In genomic region chr5:130139393-130139792, GRCm38 (mm10) we compare ENCODE assay signal across 9 mouse cellular contexts. TPM values are rescaled to one million over a fixed set of nuclear protein-coding genes. Genes with fewer than 3 reads are reported as not detected.
DNase-seq lines count a peak whose midpoint lies in the region; ATAC-seq and TF ChIP-seq lines count a peak whose summit lies in the region.
"Had no signal": no experiment of that assay in that cellular context is flagged by ENCODE, and none has a peak within 500 bp of the region (broad histone marks: within the 10 kb centered on the region; RNA-seq: fewer than 3 reads in every experiment).

No protein-coding gene starts in this region.

- ATAC-seq in intestine, postnatal 0 days = no peak
- no peak for ATAC-seq in intestine, embryonic 16.5 days
- no peak for ATAC-seq in embryonic facial prominence, embryonic 11.5 days (replicated peaks; ENCODE audit: insufficient number of reproducible peaks, low FRiP score, low TSS enrichment, low read depth)
- ATAC-seq in neural tube, embryonic 13.5 days (ENCODE audit: low read depth) = peak; percentile 20; the same call in 1 of the 2 replicates

- no peak overlapping the region for H3K4me3 ChIP-seq in intestine, postnatal 0 days (ENCODE audit: low read depth, low read length)
- no peak overlapping the region for H3K4me3 ChIP-seq in intestine, embryonic 16.5 days (ENCODE audit: low read length)
- no peak overlapping the region for H3K4me3 ChIP-seq in embryonic facial prominence, embryonic 11.5 days (ENCODE audit: low read depth, low read length)
- H3K4me3 ChIP-seq in neural tube, embryonic 13.5 days = no peak overlapping the region
- no peak overlapping the region for H3K4me3 ChIP-seq in thymus, adult 2 months (ENCODE audit: control insufficient read depth, insufficient read depth, low read length)
- H3K4me3 ChIP-seq: embryonic facial prominence, embryonic 13.5 days had no signal

- peak; percentile 87 for DNase-seq in adrenal gland, postnatal 14 days
- DNase-seq in embryonic facial prominence, embryonic 11.5 days (ENCODE audit: low spot score) = peak; percentile 88
- peak; percentile 85 to 92 for DNase-seq in heart, postnatal 36 days
- DNase-seq in left cerebral cortex, postnatal 14 days (ENCODE audit: low spot score in 2 of 2) = peak; percentile 69 to 85
- peak; percentile 68 for DNase-seq in thymus, adult 2 months

- no peak overlapping the region for H3K27ac ChIP-seq in intestine, postnatal 0 days (ENCODE audit: low read depth, low read length)
- no peak overlapping the region for H3K27ac ChIP-seq in intestine, embryonic 16.5 days (ENCODE audit: low read length)
- H3K27ac ChIP-seq in embryonic facial prominence, embryonic 11.5 days (replicated peaks; ENCODE audit: low read depth, low read length) = no peak overlapping the region
- no peak overlapping the region for H3K27ac ChIP-seq in neural tube, embryonic 13.5 days (replicated peaks)
- H3K27ac ChIP-seq in thymus, adult 2 months (ENCODE audit: control insufficient read depth, insufficient read depth, low read length) = no peak overlapping the region
- H3K27ac ChIP-seq: embryonic facial prominence, embryonic 13.5 days had no signal

- H3K4me1 ChIP-seq in intestine, postnatal 0 days (replicated peaks; ENCODE audit: control insufficient read depth, insufficient read depth, low read length) = 0 out of 2 replicates have a peak, but pooled peaks cover 3% of the 10 kb centered on the region
- H3K4me1 ChIP-seq in intestine, embryonic 16.5 days (ENCODE audit: control insufficient read depth, insufficient read depth, low read length) = peaks cover 6% of the 10 kb centered on the region; the same call in 1 of the 2 replicates
- 0 out of 2 replicates have a peak, but pooled peaks cover 2% of the 10 kb centered on the region for H3K4me1 ChIP-seq in embryonic facial prominence, embryonic 11.5 days (ENCODE audit: control insufficient read depth, insufficient read depth, low read length)
- peaks cover 5% of the 10 kb centered on the region; the same call in 1 of the 2 replicates for H3K4me1 ChIP-seq in neural tube, embryonic 13.5 days (replicated peaks)
- peaks cover 7% of the 10 kb centered on the region for H3K4me1 ChIP-seq in thymus, adult 2 months (replicated peaks; ENCODE audit: control insufficient read depth, insufficient read depth, low read length)

- 19% methylated on average over 8 of the region's 8 CpGs for WGBS in intestine, postnatal 0 days
- 23% methylated on average over 8 of the region's 8 CpGs for WGBS in intestine, embryonic 16.5 days
- WGBS in embryonic facial prominence, embryonic 11.5 days = 28% methylated on average over 8 of the region's 8 CpGs
- 30% methylated on average over 8 of the region's 8 CpGs for WGBS in neural tube, embryonic 13.5 days
- 23% methylated on average over 8 of the region's 8 CpGs for WGBS in thymus, adult 2 months

- intact Hi-C loops in heart, postnatal 36 days (cut with DNase I) = loop anchor here (1.0 to 2.0 kb wide), 3 partner anchors 61 to 117 kb away; no protein-coding TSS in a partner anchor
- intact Hi-C loops in left cerebral cortex, postnatal 14 days (cut with DNase I) = loop anchor here (5.0 kb wide), 2 partner anchors 97 to 117 kb away; no protein-coding TSS in a partner anchor

- H3K9ac ChIP-seq in intestine, postnatal 0 days (ENCODE audit: low read depth, low read length) = no peak overlapping the region
- no peak overlapping the region for H3K9ac ChIP-seq in intestine, embryonic 16.5 days (ENCODE audit: low read depth, low read length)
- H3K9ac ChIP-seq in embryonic facial prominence, embryonic 11.5 days (replicated peaks; ENCODE audit: low read length) = no peak overlapping the region
- no peak overlapping the region for H3K9ac ChIP-seq in neural tube, embryonic 13.5 days
- H3K9ac ChIP-seq: embryonic facial prominence, embryonic 13.5 days had no signal

- no peak overlapping the region for H3K4me2 ChIP-seq in intestine, postnatal 0 days (replicated peaks; ENCODE audit: low read depth)
- no peak overlapping the region for H3K4me2 ChIP-seq in intestine, embryonic 16.5 days (ENCODE audit: low read depth, low read length)
- H3K4me2 ChIP-seq in embryonic facial prominence, embryonic 11.5 days (ENCODE audit: low read depth, low read length) = no peak overlapping the region
- no peak overlapping the region for H3K4me2 ChIP-seq in neural tube, embryonic 13.5 days
- H3K4me2 ChIP-seq: embryonic facial prominence, embryonic 13.5 days had no signal

- TF ChIP-seq CTCF in intestine, postnatal 0 days (IDR thresholded peaks at IDR 0.05; ENCODE audit: low read depth) = peak; percentile 91
- no peak for TF ChIP-seq CTCF in thymus, adult 2 months (IDR thresholded peaks at IDR 0.05; ENCODE audit: borderline replicate concordance, control insufficient read depth, extremely low read depth, insufficient read depth, low read length, poor library complexity)

- no peaks in the 10 kb centered on the region for H3K9me3 ChIP-seq in intestine, postnatal 0 days (ENCODE audit: control insufficient read depth)
- H3K9me3 ChIP-seq in intestine, embryonic 16.5 days (ENCODE audit: control insufficient read depth, low read length) = no peaks in the 10 kb centered on the region
- no peaks in the 10 kb centered on the region for H3K9me3 ChIP-seq in embryonic facial prominence, embryonic 11.5 days (replicated peaks; ENCODE audit: control insufficient read depth, low read length)
- no peaks in the 10 kb centered on the region for H3K9me3 ChIP-seq in neural tube, embryonic 13.5 days
- H3K9me3 ChIP-seq: embryonic facial prominence, embryonic 13.5 days had no signal

- H3K36me3 ChIP-seq in intestine, postnatal 0 days (ENCODE audit: control insufficient read depth, insufficient read depth) = no peaks in the 10 kb centered on the region
- H3K36me3 ChIP-seq in intestine, embryonic 16.5 days (ENCODE audit: control insufficient read depth, insufficient read depth, low read length) = no peaks in the 10 kb centered on the region
- H3K36me3 ChIP-seq in embryonic facial prominence, embryonic 11.5 days (replicated peaks; ENCODE audit: control insufficient read depth, insufficient read depth, low read depth, low read length) = no peaks in the 10 kb centered on the region; the same call in none of the 2 replicates
- H3K36me3 ChIP-seq in neural tube, embryonic 13.5 days = peaks cover 18% of the 10 kb centered on the region; the same call in 1 of the 2 replicates
- H3K36me3 ChIP-seq in thymus, adult 2 months (ENCODE audit: control insufficient read depth, insufficient read depth, low read length) = no peaks in the 10 kb centered on the region

- no peak for TF ChIP-seq POLR2A in thymus, adult 2 months (IDR thresholded peaks at IDR 0.05; ENCODE audit: control insufficient read depth, extremely low read depth, insufficient read depth, low read length, poor library complexity)

- H3K27me3 ChIP-seq in intestine, postnatal 0 days (replicated peaks; ENCODE audit: control insufficient read depth, insufficient read depth, low read length) = no peaks in the 10 kb centered on the region
- H3K27me3 ChIP-seq in intestine, embryonic 16.5 days (replicated peaks; ENCODE audit: control insufficient read depth, insufficient read depth, low read length) = no peaks in the 10 kb centered on the region
- no peaks in the 10 kb centered on the region for H3K27me3 ChIP-seq in embryonic facial prominence, embryonic 11.5 days (ENCODE audit: control insufficient read depth, insufficient read depth, low read length)
- H3K27me3 ChIP-seq in neural tube, embryonic 13.5 days = no peaks in the 10 kb centered on the region
- no peaks in the 10 kb centered on the region for H3K27me3 ChIP-seq in thymus, adult 2 months (ENCODE audit: control insufficient read depth, insufficient read depth, low read length)
- H3K27me3 ChIP-seq: embryonic facial prominence, embryonic 13.5 days had no signal

RNA-seq across cellular contexts. Expression of gene Kctd7, which starts 5.3 kb away (rescaled TPM):
- 2.4 and 2.9 TPM in 2 replicates for polyA plus RNA-seq in intestine, postnatal 0 days (2015; fragmentation: Nextera tagmentation; extraction: Ambion mirVana)
- 3.7 and 4.1 TPM in 2 replicates for polyA plus RNA-seq in intestine, embryonic 16.5 days (2015; fragmentation: Nextera tagmentation; extraction: Ambion mirVana)
- 8.7 and 10.0 TPM in 2 replicates for total RNA-seq in adrenal gland, postnatal 14 days (2021)
- 4.9 and 5.0 TPM in 2 replicates for polyA plus RNA-seq in embryonic facial prominence, embryonic 11.5 days (2014; fragmentation: Nextera tagmentation; extraction: Ambion mirVana)
- 1 to 10 TPM; 1.8 to 2.9 TPM for total RNA-seq in heart, postnatal 36 days (2021)
- total RNA-seq in left cerebral cortex, postnatal 14 days (2021) = 10 to 100 TPM; 12.1 to 14.5 TPM
- polyA plus RNA-seq in neural tube, embryonic 13.5 days (2015; fragmentation: Nextera tagmentation; extraction: Ambion mirVana) = 15.1 and 16.7 TPM in 2 replicates
- 6.9 and 7.9 TPM in 2 replicates for polyA plus RNA-seq in thymus, adult 2 months (2012; rRNA removed)

RNA-seq across cellular contexts. Expression of gene Rabgef1, which starts 32.2 kb away (rescaled TPM):
- 21.1 and 21.9 TPM in 2 replicates for polyA plus RNA-seq in intestine, postnatal 0 days (2015; fragmentation: Nextera tagmentation; extraction: Ambion mirVana)
- polyA plus RNA-seq in intestine, embryonic 16.5 days (2015; fragmentation: Nextera tagmentation; extraction: Ambion mirVana) = 26.1 and 26.8 TPM in 2 replicates
- 40.6 and 42.7 TPM in 2 replicates for total RNA-seq in adrenal gland, postnatal 14 days (2021)
- polyA plus RNA-seq in embryonic facial prominence, embryonic 11.5 days (2014; fragmentation: Nextera tagmentation; extraction: Ambion mirVana) = 23.6 and 25.1 TPM in 2 replicates
- total RNA-seq in heart, postnatal 36 days (2021) = 10 to 100 TPM; 20.6 to 21.2 TPM
- 10 to 100 TPM; 43.8 to 47.2 TPM for total RNA-seq in left cerebral cortex, postnatal 14 days (2021)
- polyA plus RNA-seq in neural tube, embryonic 13.5 days (2015; fragmentation: Nextera tagmentation; extraction: Ambion mirVana) = 36.4 and 36.6 TPM in 2 replicates
- 19.7 and 21.0 TPM in 2 replicates for polyA plus RNA-seq in thymus, adult 2 months (2012; rRNA removed)
